Mouse (Mus musculus) urinary bladder, adult 2 months (tissue): ENCODE results near the gene Phlda1. TPM values are rescaled to one million over a fixed set of nuclear protein-coding genes. Genes with fewer than 3 reads are reported as not detected.

ENCODE experiments used
- DNase-seq: peaks from one replicate; pipeline ENCODE4 v3.0.0; 2022; ENCODE audit warnings: low spot score
- polyA plus RNA-seq: library from polyadenylated mRNA; depleted of rRNA; stranded (reverse); fragments of >200 nt; gene quantifications from 2 replicates; pipeline ENCODE4 v1.2.3, GENCODE M21; 2012; rRNA removed

Phlda1 gene
- polyA plus RNA-seq, 1 experiment = 64.4 TPM

GRCm38 (mm10) chr10:111527613-111528012 lies 21.5 kb downstream of the Phlda1 start:
- no peak for DNase-seq

- no peak for DNase-seq
Observed at GRCm38 (mm10) chr10:111528283-111528682, 22.2 kb downstream of the Phlda1 start.

- DNase-seq = no peak
Observed at GRCm38 (mm10) chr10:111530398-111530797, 24.3 kb downstream of the Phlda1 start.

- no peak for DNase-seq
Observed at GRCm38 (mm10) chr10:111534691-111535090, 28.6 kb downstream of the Phlda1 start.

- no peak for DNase-seq
Observed at GRCm38 (mm10) chr10:111537410-111537809, 31.3 kb downstream of the Phlda1 start.

- DNase-seq = no peak
Observed at GRCm38 (mm10) chr10:111539724-111540324, 33.7 kb downstream of the Phlda1 start.

- no peak for DNase-seq
Observed at GRCm38 (mm10) chr10:111540678-111541077, 34.6 kb downstream of the Phlda1 start.

- DNase-seq = no peak
Observed at GRCm38 (mm10) chr10:111543106-111543505, 37.0 kb downstream of the Phlda1 start.

GRCm38 (mm10) chr10:111543781-111544260 lies 37.7 kb downstream of the Phlda1 start:
- no peak for DNase-seq

GRCm38 (mm10) chr10:111544311-111544710 lies 38.2 kb downstream of the Phlda1 start:
- DNase-seq = no peak

- DNase-seq = no peak
Observed at GRCm38 (mm10) chr10:111545648-111546047, 39.6 kb downstream of the Phlda1 start.

GRCm38 (mm10) chr10:111547881-111548372 lies 41.8 kb downstream of the Phlda1 start:
- DNase-seq = no peak

- no peak for DNase-seq
Observed at GRCm38 (mm10) chr10:111550075-111550695, 44.1 kb downstream of the Phlda1 start.

- DNase-seq = no peak
Observed at GRCm38 (mm10) chr10:111553695-111554094, 47.6 kb downstream of the Phlda1 start.

GRCm38 (mm10) chr10:111554651-111555050 lies 48.6 kb downstream of the Phlda1 start:
- no peak for DNase-seq

- DNase-seq = no peak
Observed at GRCm38 (mm10) chr10:111558211-111558610, 52.1 kb downstream of the Phlda1 start.

Other genes with a start within 250 kb of the Phlda1 start
- 3.4 and 4.9 TPM in 2 replicates for gene Bbs10, start 207.6 kb upstream of the Phlda1 start, polyA plus RNA-seq
- 118 and 150 TPM in 2 replicates for gene Nap1l1, start 33.1 kb upstream of the Phlda1 start, polyA plus RNA-seq